Mouse (Mus musculus) liver, embryonic 14.5 days (tissue): Measurements from ENCODE around the gene Atg13. TPM values are rescaled to one million over a fixed set of nuclear protein-coding genes. Genes with fewer than 3 reads are reported as not detected.

Source experiments
- ATAC-seq: fragments of 200-750 bp; cut with Nextera tagmentation; 2 replicates; pipeline ENCODE4 v1.8.0; 2017; ENCODE audit warnings: moderate number of reproducible peaks, mild to moderate bottlenecking, moderate library complexity; ENCODE audit not compliant: insufficient read depth
- DNase-seq, 3 experiments: peaks; one replicate each; pipeline ENCODE4 v3.0.0-alpha.2; 2012 to 2013; ENCODE audit warnings: low read depth in 3 of 3, low spot score in 3 of 3
- H3K27ac ChIP-seq: fragments of 300-500 bp; sonication (generic); 2 replicates; pipeline ENCODE4 v1.5.1; 2014; ENCODE audit warnings: moderate library complexity, mild to moderate bottlenecking, control low read depth, inconsistent platforms
- H3K27me3 ChIP-seq: fragments of 300-500 bp; sonication (generic); 2 replicates; pipeline ENCODE4 v1.6.1; 2014; ENCODE audit warnings: mild to moderate bottlenecking, low read length, moderate library complexity; ENCODE audit not compliant: control insufficient read depth, insufficient read depth
- H3K36me3 ChIP-seq: fragments of 300-500 bp; sonication (generic); replicated peaks from 2 replicates; pipeline ENCODE4 v1.6.1; 2014; ENCODE audit warnings: low read depth; ENCODE audit not compliant: control insufficient read depth, insufficient read depth
- H3K4me1 ChIP-seq, 2 experiments: fragments of 200-500 bp in 1 of 2; fragments of 300-500 bp in 1 of 2; sonication (generic) in 1 of 2; replicated peaks; 2 replicates each; pipeline ENCODE4 v1.6.1; 2012 to 2014; ENCODE audit warnings: antibody characterized with exemption in 1 of 2, inconsistent platforms in 1 of 2, low read length in 1 of 2; ENCODE audit not compliant: control insufficient read depth in 2 of 2, insufficient read depth in 2 of 2
- H3K4me2 ChIP-seq: fragments of 300-500 bp; sonication (generic); 2 replicates; pipeline ENCODE4 v1.6.1; 2014; ENCODE audit warnings: low read depth, mild to moderate bottlenecking, control low read depth, moderate library complexity
- H3K4me3 ChIP-seq, 2 experiments: fragments of 200-500 bp in 1 of 2; fragments of 300-500 bp in 1 of 2; sonication (generic) in 1 of 2; 2 replicates each; pipeline ENCODE4 v1.5.1; 2012 to 2014; ENCODE audit warnings: low read depth in 2 of 2, low read length in 2 of 2, mild to moderate bottlenecking in 2 of 2, control low read depth in 1 of 2, inconsistent platforms in 1 of 2, moderate library complexity in 1 of 2; ENCODE audit not compliant: insufficient read depth in 1 of 2
- H3K9ac ChIP-seq: fragments of 300-500 bp; sonication (generic); replicated peaks from 2 replicates; pipeline ENCODE4 v1.6.1; 2014; ENCODE audit warnings: mild to moderate bottlenecking, control low read depth, moderate library complexity
- H3K9me3 ChIP-seq: fragments of 300-500 bp; sonication (generic); 2 replicates; pipeline ENCODE4 v1.6.1; 2016; ENCODE audit warnings: low read length, mixed read lengths; ENCODE audit not compliant: control insufficient read depth
- CTCF ChIP-seq: IDR thresholded peaks from 2 replicates; pipeline ENCODE4 v1.5.1; 2016; ENCODE audit warnings: antibody characterized with exemption, low read depth, control low read depth
- EP300 ChIP-seq: IDR thresholded peaks from 2 replicates; pipeline ENCODE4 v1.6.1; 2016; ENCODE audit warnings: antibody characterized with exemption, low read depth
- WGBS: fragments of 180-500 bp; shearing (Covaris S2); extraction: QIAGEN DNeasy Blood & Tissue Kit; methylation state at CpG from one replicate; pipeline ENCODE4 v1.1.7; 2014; ENCODE audit not compliant: insufficient replicate concordance; 5-methylcytosine and 5-hydroxymethylcytosine counted together
- polyA plus RNA-seq, 2 experiments: library from polyadenylated mRNA; depleted of rRNA in 1 of 2; stranded (reverse) in 1 of 2; unstranded in 1 of 2; fragments of >200 nt; fragmentation: Nextera tagmentation in 1 of 2; extraction: Ambion mirVana in 1 of 2; gene quantifications; 2 replicates each; pipeline versions ENCODE4 v1.2.1 to v1.2.3; 2012 to 2014

Gene Atg13
- polyA plus RNA-seq, 2 experiments, result 7.5 to 11.3 TPM

GRCm38 (mm10) chr2:91644021-91644420 lies 66.4 kb downstream of the Atg13 start:
- Histone ChIP-seq H3K36me3 (peaks cover 29% of the 10 kb centered on the region), H3K9me3 (no peaks in the 10 kb centered on the region), H3K27me3 (no peaks in the 10 kb centered on the region), H3K9ac (no peak overlapping the region), H3K4me2 (no peak overlapping the region), H3K27ac (peak overlapping the region; percentile 17), H3K4me1 (peaks cover 25 to 39% of the 10 kb centered on the region in 2 experiments), H3K4me3 (no peak overlapping the region)
- DNase-seq (no peak), ATAC-seq (no peak)
- 89% methylated on average over 11 of the region's 11 CpGs for WGBS
- no peak for TF ChIP-seq EP300
- no peak for TF ChIP-seq CTCF

DNA sequence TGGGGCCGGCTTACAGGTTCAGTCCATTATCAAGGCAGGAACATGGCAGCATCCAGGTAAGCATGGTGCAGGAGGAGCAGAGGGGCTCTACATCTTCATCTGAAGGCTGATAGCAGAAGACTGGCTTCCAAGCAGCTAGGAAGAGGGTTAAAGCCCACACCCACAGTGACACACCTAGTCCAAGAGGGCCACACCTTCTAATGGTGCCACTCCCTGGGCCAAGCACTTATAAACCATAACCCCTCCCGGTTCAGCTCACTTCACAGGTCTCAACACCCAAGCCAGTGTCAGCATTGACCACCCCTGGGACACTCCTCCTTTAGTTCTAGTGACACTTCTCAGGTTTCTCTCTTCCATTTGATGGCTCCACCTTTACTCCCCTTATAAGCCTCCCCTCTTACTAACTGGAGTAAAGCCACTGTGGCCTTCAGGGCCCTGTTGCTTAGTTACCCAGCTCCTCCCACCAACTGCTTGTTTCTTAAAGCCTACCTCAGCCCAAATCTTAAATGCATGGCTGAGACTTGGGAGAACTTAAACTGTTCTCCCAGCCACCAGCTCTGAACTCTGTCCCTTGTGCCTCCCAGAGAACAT lies 67.5 kb downstream of the Atg13 start:
- DNase-seq (peak in 2 of 3 experiments; percentile 32 to 56), ATAC-seq (peak; percentile 79)
- H3K4me2 ChIP-seq, result peak overlapping the region; percentile 41
- TF ChIP-seq EP300, result no peak
- no peak for TF ChIP-seq CTCF
- peak overlapping the region; percentile 43 for H3K27ac ChIP-seq
- no peak overlapping the region; the same call in 1 of the 2 replicates for H3K9ac ChIP-seq
- no peak overlapping the region for H3K4me3 ChIP-seq
- H3K27me3 ChIP-seq, result no peaks in the 10 kb centered on the region
- peaks cover 29% of the 10 kb centered on the region for H3K36me3 ChIP-seq
- WGBS, result 51% methylated on average over 2 of the region's 2 CpGs
- H3K4me1 ChIP-seq, result peaks cover 19 to 35% of the 10 kb centered on the region in 2 experiments
- no peaks in the 10 kb centered on the region for H3K9me3 ChIP-seq

- Histone ChIP-seq H3K4me2 (no peak overlapping the region), H3K4me1 (peaks cover 22 to 51% of the 10 kb centered on the region in 2 experiments), H3K36me3 (no peaks in the 10 kb centered on the region), H3K27me3 (no peaks in the 10 kb centered on the region), H3K27ac (no peak overlapping the region), H3K4me3 (no peak overlapping the region), H3K9me3 (no peaks in the 10 kb centered on the region), H3K9ac (no peak overlapping the region)
- DNase-seq (no peak), ATAC-seq (no peak)
- TF ChIP-seq CTCF (no peak), EP300 (no peak)
- 64% methylated on average over 6 of the region's 6 CpGs for WGBS
These were observed 71.4 kb downstream of the Atg13 start for GRCm38 (mm10) chr2:91638931-91639330.

- peak; percentile 38 for ATAC-seq
- no peak overlapping the region for H3K9ac ChIP-seq
- TF ChIP-seq EP300, result no peak
- TF ChIP-seq CTCF, result no peak
- WGBS, result 61% methylated on average over 5 of the region's 5 CpGs
- no peaks in the 10 kb centered on the region for H3K36me3 ChIP-seq
- no peak overlapping the region; the same call in 1 of the 2 replicates for H3K27ac ChIP-seq
- peaks cover 3 to 31% of the 10 kb centered on the region in 2 experiments for H3K4me1 ChIP-seq
- H3K27me3 ChIP-seq, result no peaks in the 10 kb centered on the region
- no peak overlapping the region; a peak in 1 of 4 replicates for H3K4me3 ChIP-seq
- no peak for DNase-seq
- no peaks in the 10 kb centered on the region for H3K9me3 ChIP-seq
- H3K4me2 ChIP-seq, result peak overlapping the region; percentile 37
These were observed 73.5 kb downstream of the Atg13 start for GRCm38 (mm10) chr2:91636727-91637338.

GRCm38 (mm10) chr2:91636229-91636628 lies 74.1 kb downstream of the Atg13 start, which contains the start of gene F2:
Gene F2 (minus strand): TSS chr2:91636414.
- Histone ChIP-seq H3K27ac (no peak within 1 kb of the TSS; the same call in none of the 2 replicates), H3K36me3 (no peaks in the 10 kb centered on the region), H3K4me1 (peaks cover 3 to 29% of the 10 kb centered on the region in 2 experiments), H3K9ac (peak within 1 kb of the TSS; percentile 2), H3K4me3 (peak within 1 kb of the TSS; percentile 43 to 45), H3K4me2 (peak within 1 kb of the TSS; percentile 43), H3K9me3 (no peaks in the 10 kb centered on the region), H3K27me3 (no peaks in the 10 kb centered on the region)
- 79% methylated on average over 8 of the region's 8 CpGs for WGBS
- TF ChIP-seq CTCF (no peak), EP300 (no peak)
- DNase-seq (no peak), ATAC-seq (peak; percentile 23; the same call in 1 of the 2 replicates)
